Mouse (Mus musculus) CH12.LX (cell line): ENCODE data around the gene Irx1. TPM values are rescaled to one million over a fixed set of nuclear protein-coding genes. Genes with fewer than 3 reads are reported as not detected.

Experiments
- DNase-seq: peaks from one replicate; pipeline ENCODE4 v3.0.0-alpha.2; 2013; ENCODE audit errors: extremely low read depth
- H3K27ac ChIP-seq: 2 replicates; pipeline ENCODE4 v1.5.1; 2012; ENCODE audit warnings: low read depth, mild to moderate bottlenecking, control low read depth, moderate library complexity; ENCODE audit not compliant: insufficient read depth
- H3K27me3 ChIP-seq: replicated peaks from 2 replicates; pipeline ENCODE3; 2012; ENCODE audit warnings: inconsistent platforms
- H3K36me3 ChIP-seq, 2 experiments: replicated peaks in 1 of 2; 2 replicates each; pipeline versions ENCODE3 to v1.6.1; 2012; ENCODE audit warnings: inconsistent platforms in 1 of 2, low read length in 1 of 2, mild to moderate bottlenecking in 1 of 2, mixed read lengths in 1 of 2, moderate library complexity in 1 of 2; ENCODE audit not compliant: control insufficient read depth in 1 of 2, insufficient read depth in 1 of 2
- H3K4me1 ChIP-seq, 2 experiments: 2 replicates each; pipeline ENCODE4 v1.6.1; 2012; ENCODE audit warnings: inconsistent platforms in 1 of 2, moderate library complexity in 1 of 2; ENCODE audit not compliant: insufficient read depth in 2 of 2, control insufficient read depth in 1 of 2
- H3K4me2 ChIP-seq: 2 replicates; pipeline ENCODE4 v1.6.1; 2012; ENCODE audit warnings: low read depth, mild to moderate bottlenecking, control low read depth; ENCODE audit not compliant: poor library complexity, insufficient read depth, severe bottlenecking
- H3K4me3 ChIP-seq, 3 experiments: fragments of 150-350 bp in 1 of 3; sonication (generic) in 1 of 3; replicated peaks in 1 of 3; 2 replicates each; pipeline versions ENCODE3 to v1.5.1; 2011 to 2012; ENCODE audit warnings: low read depth in 2 of 3, low read length in 2 of 3, mild to moderate bottlenecking in 2 of 3, moderate library complexity in 2 of 3, control low read depth in 1 of 3, improper control_type of control experiment in 1 of 3, inconsistent platforms in 1 of 3, mixed read lengths in 1 of 3; ENCODE audit not compliant: poor library complexity in 1 of 3
- H3K79me2 ChIP-seq: replicated peaks from 2 replicates; pipeline ENCODE4 v1.6.1; 2012; ENCODE audit warnings: mild to moderate bottlenecking, moderate library complexity; ENCODE audit not compliant: control insufficient read depth, poor library complexity, insufficient read depth, severe bottlenecking; ENCODE audit errors: extremely low read depth
- H3K9ac ChIP-seq: 2 replicates; pipeline ENCODE4 v1.6.1; 2012; ENCODE audit warnings: low read depth, mild to moderate bottlenecking, control low read depth, moderate library complexity; ENCODE audit not compliant: insufficient read depth
- H3K9me3 ChIP-seq: replicated peaks from 2 replicates; pipeline ENCODE3; 2012; ENCODE audit warnings: low read length, inconsistent platforms, mixed read lengths
- BHLHE40 ChIP-seq: IDR thresholded peaks from 2 replicates; pipeline ENCODE4 v1.6.1; 2011; ENCODE audit warnings: mild to moderate bottlenecking, low read depth, low read length, improper control_type of control experiment
- CHD1 ChIP-seq: IDR thresholded peaks from 2 replicates; pipeline ENCODE4 v1.6.1; 2012; ENCODE audit warnings: low read depth, low read length, improper control_type of control experiment, inconsistent platforms
- CTCF ChIP-seq, 2 experiments: IDR thresholded peaks in 1 of 2; conservative IDR thresholded peaks in 1 of 2; 2 replicates each; pipeline ENCODE4 v1.5.1; 2011 to 2012; ENCODE audit warnings: low read depth in 2 of 2, low read length in 2 of 2, improper control_type of control experiment in 1 of 2, inconsistent platforms in 1 of 2, mild to moderate bottlenecking in 1 of 2, moderate library complexity in 1 of 2
- ELF1 ChIP-seq: IDR thresholded peaks from 2 replicates; pipeline ENCODE4 v1.6.1; 2014; ENCODE audit warnings: low read depth, mild to moderate bottlenecking, inconsistent platforms, low read length, improper control_type of control experiment
- HCFC1 ChIP-seq: IDR thresholded peaks from 2 replicates; pipeline ENCODE4 v1.6.1; 2012; ENCODE audit warnings: low read depth, mild to moderate bottlenecking, inconsistent platforms, low read length, improper control_type of control experiment
- IRF4 ChIP-seq: IDR thresholded peaks from 2 replicates; pipeline ENCODE4 v1.6.1; 2014; ENCODE audit warnings: low read depth, mild to moderate bottlenecking, inconsistent platforms, low read length, improper control_type of control experiment
- JUN ChIP-seq: IDR thresholded peaks from 2 replicates; pipeline ENCODE4 v1.6.1; 2011; ENCODE audit warnings: low read depth, mild to moderate bottlenecking, low read length, improper control_type of control experiment, moderate library complexity; ENCODE audit not compliant: insufficient read depth
- JUND ChIP-seq: conservative IDR thresholded peaks from 2 replicates; pipeline ENCODE4 v1.6.1; 2011; ENCODE audit warnings: low read depth, low read length, improper control_type of control experiment
- KAT2A ChIP-seq: IDR thresholded peaks from 2 replicates; pipeline ENCODE4 v1.6.1; 2012; ENCODE audit warnings: low read length, improper control_type of control experiment, inconsistent platforms; ENCODE audit not compliant: insufficient replicate concordance
- MAX ChIP-seq: IDR thresholded peaks from 2 replicates; pipeline ENCODE4 v1.6.1; 2011; ENCODE audit warnings: low read length, improper control_type of control experiment
- MAZ ChIP-seq: IDR thresholded peaks from 2 replicates; pipeline ENCODE4 v1.6.1; 2012; ENCODE audit warnings: low read depth, mild to moderate bottlenecking, inconsistent platforms, low read length, improper control_type of control experiment, moderate library complexity
- MEF2A ChIP-seq: IDR thresholded peaks from 2 replicates; pipeline ENCODE4 v1.6.1; 2014; ENCODE audit warnings: low read depth, mild to moderate bottlenecking, inconsistent platforms, low read length, improper control_type of control experiment, borderline replicate concordance
- MXI1 ChIP-seq: IDR thresholded peaks from 2 replicates; pipeline ENCODE4 v1.6.1; 2011; ENCODE audit warnings: mild to moderate bottlenecking, low read depth, low read length, improper control_type of control experiment
- MYC ChIP-seq: IDR thresholded peaks from 2 replicates; pipeline ENCODE4 v1.6.1; 2011; ENCODE audit warnings: low read depth, mild to moderate bottlenecking, improper control_type of control experiment, low read length
- NELFE ChIP-seq: IDR thresholded peaks from 2 replicates; pipeline ENCODE4 v1.6.1; 2011; ENCODE audit warnings: low read depth, low read length, improper control_type of control experiment
- PAX5 ChIP-seq: IDR thresholded peaks from 2 replicates; pipeline ENCODE4 v1.6.1; 2012; ENCODE audit warnings: low read length, inconsistent platforms, mixed read lengths
- POLR2A ChIP-seq: IDR thresholded peaks from 2 replicates; pipeline ENCODE4 v1.6.1; 2011; ENCODE audit warnings: low read depth, mild to moderate bottlenecking, improper control_type of control experiment, low read length
- POLR2AphosphoS2 ChIP-seq: IDR thresholded peaks from 2 replicates; pipeline ENCODE4 v1.6.1; 2011; ENCODE audit warnings: low read depth, low read length, improper control_type of control experiment
- RAD21 ChIP-seq: IDR thresholded peaks from 2 replicates; pipeline ENCODE4 v1.6.1; 2011; ENCODE audit warnings: low read depth, mild to moderate bottlenecking, low read length, improper control_type of control experiment, moderate library complexity
- SIN3A ChIP-seq: IDR thresholded peaks from 2 replicates; pipeline ENCODE4 v1.6.1; 2012; ENCODE audit warnings: low read length, improper control_type of control experiment, inconsistent platforms
- SMC3 ChIP-seq: IDR thresholded peaks from 2 replicates; pipeline ENCODE4 v1.6.1; 2011; ENCODE audit warnings: low read depth, low read length, improper control_type of control experiment
- TCF12 ChIP-seq: IDR thresholded peaks from 2 replicates; pipeline ENCODE4 v1.6.1; 2014; ENCODE audit warnings: low read depth, mild to moderate bottlenecking, inconsistent platforms, low read length, improper control_type of control experiment
- UBTF ChIP-seq: IDR thresholded peaks from 2 replicates; pipeline ENCODE4 v1.6.1; 2012; ENCODE audit warnings: low read depth, mild to moderate bottlenecking, inconsistent platforms, low read length, improper control_type of control experiment, moderate library complexity
- ZKSCAN1 ChIP-seq: IDR thresholded peaks from 2 replicates; pipeline ENCODE4 v1.6.1; 2012; ENCODE audit warnings: low read depth, inconsistent platforms, low read length, improper control_type of control experiment, borderline replicate concordance
- ZNF384 ChIP-seq: IDR thresholded peaks from 2 replicates; pipeline ENCODE4 v1.6.1; 2012; ENCODE audit warnings: low read depth, low read length, improper control_type of control experiment, inconsistent platforms
- dilution Hi-C: fragments of 300-500 bp; cut with MboI; formaldehyde crosslinking; loops from 2 replicates; pipeline ENCODE4 v1.14.3; 2020; ENCODE audit warnings: low sequenced_read_pairs; ENCODE audit not compliant: extremely low pct_unique_long_range_greater_than_20kb, extremely low pct_ligation_motif_present
- in situ Hi-C: fragments of 300-500 bp; cut with MboI; formaldehyde crosslinking; loops from 3 replicates; pipeline ENCODE4 v1.14.3; 2019; ENCODE audit warnings: low sequenced_read_pairs, low pct_ligation_motif_present, low pct_unique_long_range_greater_than_20kb, mixed read lengths
- polyA plus RNA-seq: library from polyadenylated mRNA; unstranded; fragments of >175 nt; gene quantifications from 2 replicates; pipeline ENCODE4 v1.2.1, GENCODE M21; 2012; ENCODE audit warnings: low read depth; ENCODE audit not compliant: insufficient read length
- total RNA-seq, 2 experiments: library from RNA; depleted of rRNA; stranded (reverse); fragments of 300-350 nt in 1 of 2; fragments of >200 nt in 1 of 2; gene quantifications; 2 replicates each; pipeline ENCODE4 v1.2.3; 2012 to 2014

Irx1 gene
- total and polyA plus RNA-seq, 3 experiments = not detected

DNA sequence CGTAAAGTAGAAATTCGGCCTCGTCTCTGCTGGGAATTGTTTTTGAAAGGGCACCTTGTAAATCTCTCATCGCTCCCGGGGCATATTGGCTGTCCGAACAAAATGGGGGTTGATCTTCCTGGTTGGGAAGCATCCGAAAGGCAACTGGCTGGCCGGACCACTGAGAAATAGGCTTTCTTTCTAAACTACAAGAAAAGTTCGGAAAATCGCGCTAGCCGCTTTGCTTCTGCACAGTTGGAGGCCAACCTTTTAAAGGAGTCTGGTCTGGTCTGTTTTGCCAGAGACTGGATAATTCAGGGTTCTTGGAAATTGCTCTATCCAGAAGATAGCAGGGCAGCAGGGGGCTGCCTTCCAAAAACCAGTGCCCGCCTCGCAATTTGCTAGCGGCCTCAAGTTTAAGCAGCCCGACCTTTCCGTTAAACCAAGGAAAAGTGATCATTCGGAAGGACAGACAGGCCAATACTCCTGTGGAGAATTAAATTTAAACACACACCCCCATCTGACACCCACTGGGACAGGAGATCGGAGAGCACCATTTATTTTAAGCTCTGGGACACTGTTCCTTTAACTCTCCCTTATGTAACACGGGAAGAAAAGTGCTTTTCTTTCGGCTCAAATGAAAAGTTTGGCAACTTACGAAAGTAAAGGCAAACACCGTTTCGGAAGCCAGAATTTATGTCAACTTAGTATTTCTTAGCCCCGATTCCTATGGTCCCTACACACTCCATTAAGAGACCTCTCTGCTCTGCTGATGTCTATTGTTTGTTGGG is 1.4 kb downstream of the Irx1 start:
- H3K9me3 ChIP-seq = peaks cover 80% of the 10 kb centered on the region

GRCm38 (mm10) chr13:71960846-71961735 is 2.4 kb downstream of the Irx1 start:
- Histone ChIP-seq H3K79me2 (no peaks in the 10 kb centered on the region), H3K4me3 (no peak overlapping the region), H3K9ac (no peak overlapping the region), H3K9me3 (peaks cover 80% of the 10 kb centered on the region), H3K4me1 (no peaks in the 10 kb centered on the region), H3K27ac (no peak overlapping the region), H3K36me3 (no peaks in the 10 kb centered on the region), H3K4me2 (no peak overlapping the region), H3K27me3 (no peaks in the 10 kb centered on the region)
- in situ Hi-C loops (no loop called here), dilution Hi-C loops (no loop called here)
- TF ChIP-seq POLR2A (no peak), JUND (no peak), MYC (no peak), HCFC1 (no peak), MAZ (no peak), KAT2A (no peak), MAX (no peak), IRF4 (no peak), MEF2A (no peak), TCF12 (no peak), SIN3A (no peak), CHD1 (no peak), NELFE (no peak), JUN (no peak), POLR2AphosphoS2 (no peak), MXI1 (no peak), SMC3 (no peak), ZNF384 (no peak)
- TF ChIP-seq, all 38 proteins: peak for 0
- DNase-seq = no peak

More for the DNA sequence above, 1.4 kb downstream of the Irx1 start:
- H3K27ac ChIP-seq = no peak overlapping the region
- H3K4me1 ChIP-seq = no peaks in the 10 kb centered on the region
- H3K4me2 ChIP-seq = no peak overlapping the region
- no peaks in the 10 kb centered on the region for H3K79me2 ChIP-seq
- no peak for DNase-seq
- dilution Hi-C loops = no loop called here
- H3K27me3 ChIP-seq = no peaks in the 10 kb centered on the region
- no peak for TF ChIP-seq SMC3
- TF ChIP-seq ELF1 = no peak
- TF ChIP-seq KAT2A = no peak
- TF ChIP-seq ZKSCAN1 = no peak
- TF ChIP-seq MXI1 = no peak
- no peak for TF ChIP-seq CTCF (conservative IDR thresholded peaks at IDR 0.05 in 1 of 2, IDR thresholded peaks at IDR 0.05 in 1 of 2; ENCODE audit: low read depth in 2 of 2, low read length in 2 of 2)
- no peak for TF ChIP-seq RAD21
- TF ChIP-seq PAX5 = no peak
- no peak for TF ChIP-seq BHLHE40
- TF ChIP-seq NELFE = no peak
- TF ChIP-seq MYC = no peak
- no peak for TF ChIP-seq UBTF
- TF ChIP-seq HCFC1 = no peak
- no peak for TF ChIP-seq TCF12
- TF ChIP-seq, all 38 proteins: peak for 0
- no peak overlapping the region for H3K4me3 ChIP-seq
- no peak overlapping the region for H3K9ac ChIP-seq
- H3K36me3 ChIP-seq = no peaks in the 10 kb centered on the region
- in situ Hi-C loops = no loop called here
